Mouse (Mus musculus): ENCODE data around the gene Fam129c.

Gene Fam129c

GRCm38 (mm10) chr8:71612141-71612540 is 14.7 kb downstream of the Fam129c start:
- DNase-seq = no peak

- DNase-seq = no peak
Observed at GRCm38 (mm10) chr8:71613418-71613817, 16.0 kb downstream of the Fam129c start.

DNA sequence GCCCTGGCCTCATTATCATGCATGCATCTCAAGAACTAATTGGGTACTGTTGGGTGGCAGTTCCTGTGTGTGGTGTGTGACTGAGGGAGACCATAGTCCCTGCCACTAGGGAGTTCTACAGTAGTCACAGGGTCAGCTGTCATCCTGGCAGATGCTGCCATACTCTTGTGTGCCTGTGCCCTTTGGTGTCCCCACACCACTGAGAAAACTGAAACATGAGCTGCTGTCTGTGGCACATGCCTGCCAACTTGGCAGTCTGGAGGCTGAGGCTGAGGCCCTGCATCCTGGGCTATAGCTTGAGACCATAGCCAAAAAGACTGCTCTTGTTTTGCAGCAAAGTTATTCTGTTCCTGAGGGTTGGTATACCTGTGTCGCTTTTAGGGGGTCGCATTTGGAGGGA is 22.3 kb downstream of the Fam129c start:
- DNase-seq = no peak

DNA sequence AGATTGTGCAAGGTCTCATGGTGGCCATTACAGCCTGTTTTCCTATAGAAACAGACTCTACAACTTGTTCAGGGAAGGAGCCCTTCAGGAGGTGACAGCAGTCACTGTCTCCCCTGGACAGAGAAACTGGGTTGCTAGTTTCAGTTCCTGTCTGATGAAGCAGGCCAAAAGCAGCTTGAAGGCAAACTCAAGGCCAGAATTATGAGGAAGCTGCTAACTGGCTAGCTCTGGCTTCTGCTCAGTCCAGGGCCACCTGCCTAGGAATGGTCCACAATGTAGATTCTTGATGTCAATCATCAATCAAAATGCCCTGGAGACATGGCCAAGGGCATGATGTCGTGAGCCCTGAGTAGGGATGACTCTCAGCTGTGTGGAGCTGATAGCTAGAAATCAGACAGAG is 27.6 kb downstream of the Fam129c start:
- DNase-seq = no peak

DNA sequence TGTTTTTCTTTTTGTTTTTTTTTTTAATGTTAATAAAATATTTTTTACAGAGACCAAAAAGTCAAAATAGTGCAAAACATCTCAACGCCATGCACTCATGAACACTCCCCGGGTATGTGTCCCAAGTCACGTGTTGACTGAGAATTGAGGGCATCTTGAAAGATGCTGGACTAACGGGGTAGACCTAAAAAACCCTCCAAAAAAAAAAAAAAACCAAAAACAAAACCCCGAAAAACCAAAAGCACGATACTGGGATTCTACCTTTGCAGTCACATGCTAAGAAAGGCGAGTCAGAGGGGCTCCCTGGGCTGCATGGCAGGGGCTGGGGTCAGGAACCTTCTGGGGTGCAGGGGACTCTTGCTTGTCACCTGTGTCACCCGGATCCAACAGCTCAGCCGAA is 29.3 kb downstream of the Fam129c start:
- no peak for DNase-seq

GRCm38 (mm10) chr8:71627265-71628099 is 30.0 kb downstream of the Fam129c start:
- no peak for DNase-seq

DNA sequence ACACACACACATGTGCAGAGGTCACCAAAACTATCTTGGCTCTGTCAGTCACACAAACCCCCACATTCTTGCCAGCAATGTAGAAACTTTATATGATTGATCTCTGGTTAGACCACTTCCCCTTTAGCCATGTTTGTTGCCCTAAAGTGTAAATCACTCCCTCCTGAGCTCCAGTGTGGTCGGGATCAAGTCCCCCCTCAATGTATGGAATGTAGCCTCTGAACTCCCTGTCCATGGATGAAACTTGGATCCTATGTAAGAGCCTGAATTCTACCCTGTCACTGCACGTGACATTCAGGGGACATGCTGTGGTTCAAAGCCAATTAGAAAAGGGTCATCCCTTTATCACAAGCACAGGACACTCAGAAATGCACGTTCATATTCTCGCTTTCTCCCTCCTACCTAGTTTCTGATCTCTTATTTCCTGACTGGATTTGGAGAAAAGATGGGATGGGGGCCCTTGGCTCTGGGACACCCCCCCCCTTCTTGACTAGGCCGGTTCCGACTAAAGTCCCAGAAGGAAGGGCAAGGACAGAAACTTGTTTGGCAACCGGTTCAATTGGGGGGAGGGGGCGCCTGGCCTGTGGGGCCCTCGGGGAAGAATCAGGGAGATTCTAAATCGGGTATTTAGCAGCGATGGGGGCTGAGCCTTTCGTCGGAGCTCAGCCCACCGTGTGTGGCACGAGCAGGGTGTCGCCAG is 31.1 kb downstream of the Fam129c start:
- no peak for DNase-seq

GRCm38 (mm10) chr8:71629096-71629697 is 31.7 kb downstream of the Fam129c start:
- peak; percentile 85 to 89 for DNase-seq

GRCm38 (mm10) chr8:71629781-71630212 is 32.3 kb downstream of the Fam129c start:
- no peak for DNase-seq

DNA sequence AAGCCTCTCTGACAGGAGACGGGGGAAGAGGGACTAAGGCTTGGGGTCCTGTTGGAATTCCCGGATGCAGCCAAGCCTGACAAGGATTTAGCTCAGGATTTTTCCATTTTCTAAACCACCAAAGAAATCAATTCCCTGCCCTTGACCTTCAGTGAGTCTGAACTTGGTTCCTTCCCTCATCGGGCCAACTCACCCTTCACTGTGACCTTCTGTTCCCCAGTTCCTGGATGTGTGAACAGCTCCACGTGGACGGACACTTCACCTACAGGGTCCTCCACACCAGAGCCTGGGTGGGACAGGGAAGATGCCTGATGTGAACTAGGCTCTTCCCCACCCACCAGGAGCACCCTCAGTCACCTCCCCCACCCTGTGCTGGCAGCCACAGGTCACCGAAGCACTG is 33.3 kb downstream of the Fam129c start:
- no peak for DNase-seq

- no peak for DNase-seq
Observed at GRCm38 (mm10) chr8:71631897-71632296, 34.4 kb downstream of the Fam129c start.

DNA sequence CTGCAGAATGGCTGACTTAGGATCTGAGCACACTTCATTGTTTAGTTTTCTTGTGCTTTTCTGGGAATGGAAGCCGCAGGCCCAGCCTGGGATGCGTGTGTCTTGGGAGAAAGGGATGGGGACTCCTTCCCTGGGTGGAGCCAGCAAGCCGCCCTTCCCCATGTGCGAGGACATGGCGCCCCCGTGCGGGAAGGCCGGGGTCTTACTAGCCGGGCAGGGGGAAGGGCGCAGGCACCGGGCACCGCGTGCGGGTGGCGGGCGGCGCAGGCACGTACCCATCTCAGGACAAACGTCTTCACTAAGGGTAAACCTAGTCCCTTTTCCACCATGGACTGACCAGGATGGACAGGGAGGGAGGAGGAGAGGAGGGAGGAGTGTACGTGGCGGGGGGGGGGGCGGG is 35.7 kb downstream of the Fam129c start:
- peak in 1 of 2 experiments; percentile 45 for DNase-seq

DNA sequence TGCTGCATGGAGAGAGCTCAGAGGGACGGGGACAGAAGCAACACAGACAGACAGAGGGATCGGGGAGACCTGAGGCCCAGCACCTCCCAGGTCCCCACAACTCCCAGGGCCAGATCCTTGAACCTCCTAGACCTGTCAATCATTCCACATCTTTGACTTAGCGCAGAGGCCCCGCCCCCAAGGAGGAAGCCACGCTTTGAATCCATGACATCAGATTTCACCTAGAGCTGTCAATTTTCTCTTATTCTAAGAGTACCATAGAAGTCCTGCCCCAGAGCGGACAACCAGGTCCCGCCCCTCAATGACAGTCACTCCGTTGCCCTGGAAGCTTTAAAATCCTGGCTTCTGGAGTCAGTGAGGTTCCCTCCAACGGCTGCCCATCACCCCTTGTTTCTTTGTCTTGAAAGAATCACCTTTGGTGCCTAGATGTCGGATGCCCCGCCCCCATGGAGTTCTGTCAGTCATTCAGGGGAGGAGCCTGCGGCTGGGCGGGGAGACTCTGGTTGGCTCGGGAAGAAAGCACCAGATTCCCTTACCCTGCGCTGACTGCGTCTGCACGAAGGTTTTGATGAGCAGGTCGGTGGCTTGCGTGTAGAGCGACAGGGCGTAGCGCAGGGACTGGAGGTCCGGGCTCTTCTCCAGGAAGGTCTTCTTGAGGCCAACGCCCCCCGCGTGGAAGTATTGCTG is 36.7 kb downstream of the Fam129c start:
- no peak for DNase-seq

DNA sequence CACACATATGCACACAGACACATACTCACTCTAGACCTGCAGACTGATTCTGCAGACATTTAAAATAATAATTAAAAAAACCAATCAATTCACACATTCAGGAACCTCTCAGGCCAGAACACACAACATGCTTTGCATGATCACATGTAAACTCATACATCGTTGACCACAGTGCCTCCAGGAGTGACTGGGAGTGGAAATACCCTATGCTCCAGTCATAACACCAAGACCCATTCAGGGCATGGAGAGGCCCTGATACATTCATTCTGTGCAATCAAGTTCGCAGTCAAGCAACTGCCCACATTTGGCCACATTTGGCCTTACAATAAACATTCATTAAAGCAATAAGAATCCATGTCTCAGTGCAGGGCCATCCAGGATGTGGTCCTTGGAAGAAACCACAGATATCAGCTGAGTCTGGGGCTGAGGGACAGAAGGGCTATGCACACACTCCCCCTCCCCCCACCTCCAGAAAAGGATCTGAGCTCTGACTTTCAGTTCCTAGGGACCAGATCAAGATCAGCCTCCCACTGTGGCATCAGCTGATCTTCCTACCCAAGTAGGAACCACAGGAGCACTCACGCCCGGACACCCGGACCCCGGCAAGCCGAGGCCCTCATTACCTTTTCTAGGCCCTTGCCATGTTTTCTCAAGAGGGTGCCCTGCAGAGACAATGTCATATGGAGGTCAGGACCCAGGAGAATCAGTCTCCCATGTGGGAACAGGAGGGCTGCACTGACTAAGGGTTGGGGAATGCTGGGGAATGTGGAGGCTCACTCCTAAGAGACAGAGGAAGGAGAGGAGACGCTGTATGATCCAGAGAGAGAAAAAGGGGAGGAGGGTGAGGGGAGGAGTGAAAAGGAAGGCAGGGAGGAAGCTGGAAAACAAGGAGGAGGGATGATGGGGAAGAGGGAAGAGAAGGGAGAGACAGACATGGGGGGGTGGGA is 40.0 kb downstream of the Fam129c start:
- no peak for DNase-seq

DNA sequence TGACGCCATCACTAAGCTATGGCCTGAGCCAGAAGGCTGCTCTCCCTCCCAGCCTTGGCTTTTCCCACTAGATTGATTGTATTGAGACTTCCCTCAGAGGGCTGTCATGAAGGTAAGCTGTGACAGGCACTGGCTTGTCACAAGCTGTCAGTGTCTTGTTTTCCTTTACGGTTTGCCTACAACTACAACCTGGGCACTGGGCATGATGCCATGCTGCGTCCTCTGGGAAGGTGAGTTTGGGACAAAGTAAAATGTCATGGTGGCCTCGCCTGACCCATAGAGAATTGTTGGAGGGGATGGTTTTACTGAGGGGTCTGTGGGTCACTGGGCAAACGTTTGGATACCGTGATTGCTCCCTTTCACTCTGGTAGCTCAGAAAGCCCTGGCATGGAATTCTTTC is 40.9 kb downstream of the Fam129c start:
- DNase-seq = no peak

DNA sequence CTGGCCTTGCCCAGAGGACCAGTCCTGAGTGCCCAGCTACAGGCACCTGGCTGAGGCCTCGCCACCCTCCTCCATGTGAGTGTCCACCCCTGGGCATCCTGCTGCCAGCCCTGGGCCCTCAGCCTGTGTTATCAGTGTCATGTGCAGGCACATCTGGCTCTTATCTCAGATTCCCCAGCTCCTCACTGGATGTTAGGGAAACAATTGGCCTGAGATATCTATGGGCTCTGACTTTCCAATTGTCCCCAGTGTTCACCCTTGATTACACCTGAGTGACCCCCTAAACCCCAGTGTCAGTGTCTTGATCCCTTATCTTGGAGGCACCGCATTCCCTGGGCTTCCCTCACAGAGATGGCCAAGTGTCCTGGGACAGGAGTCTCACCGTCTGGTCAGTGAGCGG is 41.9 kb downstream of the Fam129c start:
- DNase-seq = no peak

DNA sequence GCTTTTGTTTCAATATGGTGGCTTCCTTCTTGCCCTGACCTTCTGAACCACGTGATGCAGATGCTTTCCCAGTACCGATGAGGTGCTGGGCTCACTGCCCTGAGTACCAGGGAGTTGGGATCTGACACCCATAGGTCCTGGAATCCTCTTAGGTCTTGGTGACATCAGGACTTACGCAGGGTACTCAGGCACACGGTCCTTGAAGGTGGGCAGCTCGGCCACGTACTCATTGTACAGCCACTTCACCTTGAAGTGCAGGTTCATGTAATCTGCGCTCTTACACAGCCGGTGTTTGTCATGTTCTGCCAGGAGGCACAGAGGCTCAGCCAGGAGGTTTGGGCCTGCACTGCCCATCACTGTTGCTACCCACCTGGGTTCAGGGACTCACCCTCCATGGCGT is 48.1 kb downstream of the Fam129c start:
- DNase-seq = no peak

DNA sequence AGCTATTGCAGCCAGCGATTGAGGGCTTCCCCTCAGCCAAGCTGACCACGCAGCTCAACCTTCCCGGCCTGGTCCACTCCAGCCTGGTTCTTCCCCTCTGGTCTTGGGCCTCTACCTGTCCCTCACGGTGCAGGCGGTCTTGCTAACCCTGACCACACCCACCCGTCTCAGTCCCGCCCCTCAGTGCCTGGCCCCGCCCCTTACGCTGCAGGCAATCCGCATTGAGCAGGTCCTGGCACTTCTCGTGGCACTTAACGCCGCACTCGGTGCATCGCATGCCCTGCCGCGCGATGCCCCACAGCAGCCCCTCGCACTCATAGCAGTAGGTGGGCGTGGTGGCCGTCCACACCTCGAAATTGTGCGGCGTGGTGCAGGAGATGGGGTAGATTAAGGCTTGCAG is 57.2 kb downstream of the Fam129c start:
- DNase-seq = no peak
